Mouse (Mus musculus): ENCODE data around the gene Coro7.

The Coro7 gene

DNA sequence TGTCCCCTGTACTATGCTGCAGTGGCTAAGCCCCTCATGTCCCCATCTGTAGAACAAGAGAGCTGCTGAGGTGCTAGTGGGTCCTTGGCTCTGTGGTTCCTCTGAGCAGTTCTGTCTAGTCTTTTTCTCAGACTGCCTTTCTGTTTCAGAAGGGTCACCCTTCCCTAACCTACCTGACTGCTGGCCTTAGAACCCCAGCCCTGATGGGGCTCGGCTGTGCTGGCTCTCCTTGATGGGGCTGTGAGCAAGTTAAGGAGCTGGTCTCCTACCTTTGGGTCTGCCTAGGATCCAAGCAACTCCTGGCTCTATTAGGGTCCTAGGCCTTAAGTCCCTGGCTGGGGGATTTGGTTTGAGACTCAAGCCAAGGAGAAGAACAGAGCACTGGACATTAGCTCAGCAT lies 64.3 kb downstream of the Coro7 start:
- DNase-seq (ENCODE audit: low read depth, low spot score): no peak

DNA sequence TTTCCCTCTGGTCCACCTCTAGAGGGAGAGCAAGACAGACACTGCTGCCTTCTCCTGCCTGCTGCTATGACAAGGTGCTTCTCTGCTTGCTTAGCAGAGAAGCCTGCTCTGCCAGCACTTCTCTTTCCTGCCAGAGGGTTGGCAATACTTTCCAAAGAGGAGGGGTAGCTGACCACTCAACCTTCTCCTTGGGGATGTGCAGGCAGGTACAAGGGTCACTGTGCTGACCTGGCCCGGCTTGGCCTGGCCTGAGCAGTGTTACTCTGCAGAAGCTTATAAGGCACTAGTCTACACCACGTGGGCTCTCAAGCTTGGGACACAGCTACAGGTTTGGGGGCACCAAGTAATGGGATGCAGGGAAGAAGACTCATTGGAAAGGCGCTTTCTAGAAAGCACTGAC lies 64.9 kb downstream of the Coro7 start:
- DNase-seq (ENCODE audit: low read depth, low spot score): no peak

DNA sequence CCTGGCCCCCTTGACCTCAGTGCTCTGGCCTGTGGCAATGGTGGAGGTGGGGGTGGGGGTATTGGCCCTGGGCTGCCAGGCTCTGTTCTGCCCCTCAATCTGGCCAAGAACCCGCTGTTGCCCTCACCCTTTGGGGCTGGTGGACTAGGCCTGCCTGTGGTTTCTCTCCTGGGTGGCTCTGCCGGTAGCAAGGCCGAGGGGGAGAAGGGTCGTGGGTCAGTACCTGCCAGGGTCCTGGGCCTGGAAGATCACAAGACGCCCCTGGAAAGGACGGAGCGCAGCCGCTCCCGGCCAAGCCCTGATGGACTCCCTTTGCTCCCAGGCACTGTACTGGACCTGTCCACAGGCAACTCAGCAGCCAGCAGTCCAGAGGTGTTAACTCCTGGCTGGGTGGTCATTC lies 65.8 kb downstream of the Coro7 start:
- no peak for DNase-seq (ENCODE audit: low read depth, low spot score)

DNA sequence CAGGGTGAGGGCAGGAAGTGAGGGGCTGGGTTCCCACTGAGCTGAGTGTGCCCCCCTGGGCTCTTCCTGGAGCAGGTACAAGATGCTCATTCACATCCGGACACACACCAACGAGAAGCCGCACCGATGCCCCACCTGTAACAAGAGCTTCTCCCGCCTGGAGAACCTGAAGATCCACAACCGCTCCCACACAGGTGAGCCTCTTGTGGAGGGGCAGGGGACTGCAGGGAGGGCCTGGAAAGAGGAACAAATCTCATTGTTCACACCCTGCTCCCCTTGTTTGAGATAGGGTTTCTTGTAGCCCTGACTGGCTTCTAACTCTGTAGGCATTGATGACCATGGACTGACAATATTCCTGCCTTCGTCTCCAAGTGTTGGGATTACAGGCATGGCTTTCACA lies 67.9 kb downstream of the Coro7 start:
- DNase-seq (ENCODE audit: low read depth, low spot score): no peak

DNA sequence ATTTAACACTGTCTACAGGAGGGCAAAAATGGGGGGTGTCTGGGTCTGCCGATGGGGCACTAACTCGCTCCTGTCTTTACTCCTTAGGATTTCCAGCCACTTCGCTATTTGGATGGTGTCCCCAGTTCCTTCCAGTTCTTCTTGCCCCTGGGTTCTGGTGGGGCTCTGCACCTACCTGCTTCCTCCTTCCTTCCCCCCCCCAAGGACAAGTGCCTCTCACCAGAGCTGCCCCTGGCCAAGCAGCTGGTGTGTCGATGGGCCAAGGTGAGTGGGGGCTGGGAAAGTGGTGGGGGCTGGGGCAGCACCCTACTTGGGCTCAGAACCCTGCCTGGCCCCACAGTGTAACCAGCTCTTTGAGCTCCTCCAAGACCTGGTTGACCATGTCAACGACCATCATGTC lies 68.4 kb downstream of the Coro7 start:
- DNase-seq (ENCODE audit: low read depth, low spot score): no peak

DNA sequence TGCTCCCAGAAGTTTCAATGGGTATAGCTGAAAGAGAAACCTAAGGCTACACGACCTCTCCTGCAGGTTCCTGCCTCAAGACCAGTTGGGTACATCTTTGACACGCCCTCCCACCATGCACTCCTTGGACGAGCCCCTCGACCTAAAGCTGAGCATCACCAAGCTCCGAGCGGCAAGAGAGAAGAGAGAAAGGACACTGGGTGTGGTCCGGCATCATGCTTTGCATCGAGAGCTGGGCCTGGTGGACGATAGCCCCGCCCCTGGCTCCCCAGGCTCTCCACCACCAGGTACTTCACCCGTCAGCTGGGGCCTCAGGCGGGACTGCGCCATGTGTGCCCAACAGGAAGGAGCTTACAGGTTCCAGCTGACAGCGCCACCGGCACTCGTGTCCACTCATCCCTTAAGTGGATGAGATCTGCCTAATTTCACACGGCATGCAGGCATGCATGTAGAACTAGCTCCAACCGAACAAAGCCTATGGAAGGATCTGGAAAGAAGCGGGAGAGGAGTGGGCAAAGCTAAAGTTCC lies 71.0 kb downstream of the Coro7 start:
- no peak for DNase-seq (ENCODE audit: low read depth, low spot score)

DNA sequence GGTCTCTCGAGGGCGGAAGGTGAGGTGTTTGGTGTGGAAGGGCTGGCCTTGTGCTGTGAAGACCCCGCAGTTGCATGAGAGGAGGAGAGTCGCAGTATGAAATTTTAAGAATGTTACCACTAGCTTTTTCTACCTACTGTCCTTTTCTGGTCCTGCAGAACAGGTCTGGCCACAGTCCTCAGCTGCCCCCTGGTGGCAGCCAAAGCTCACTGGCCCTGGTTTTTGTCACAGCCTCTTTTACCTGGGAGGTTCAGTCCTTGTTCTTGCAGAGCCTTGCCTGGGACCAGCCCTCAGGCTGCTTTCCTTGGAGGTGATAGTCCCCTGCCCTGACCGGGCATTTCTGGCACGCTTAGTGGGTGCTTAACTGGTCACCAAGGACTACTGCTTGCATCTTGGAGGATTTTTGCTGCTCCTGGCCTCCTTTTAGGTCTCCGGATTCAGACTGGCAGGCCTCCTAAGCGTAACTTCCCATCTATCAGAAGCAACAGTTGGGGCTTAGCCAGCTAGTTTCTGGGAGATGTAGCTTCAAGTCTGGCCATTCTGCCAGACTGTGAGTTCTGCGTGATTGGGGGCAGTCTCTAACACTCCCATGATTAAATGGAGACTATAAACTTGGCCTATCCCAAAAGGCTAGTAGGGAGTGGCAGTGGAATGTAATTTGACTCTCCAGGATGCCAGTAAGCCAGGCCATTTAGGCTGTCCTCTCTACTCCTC lies 71.6 kb downstream of the Coro7 start:
- DNase-seq (ENCODE audit: low read depth, low spot score): peak; percentile 92

DNA sequence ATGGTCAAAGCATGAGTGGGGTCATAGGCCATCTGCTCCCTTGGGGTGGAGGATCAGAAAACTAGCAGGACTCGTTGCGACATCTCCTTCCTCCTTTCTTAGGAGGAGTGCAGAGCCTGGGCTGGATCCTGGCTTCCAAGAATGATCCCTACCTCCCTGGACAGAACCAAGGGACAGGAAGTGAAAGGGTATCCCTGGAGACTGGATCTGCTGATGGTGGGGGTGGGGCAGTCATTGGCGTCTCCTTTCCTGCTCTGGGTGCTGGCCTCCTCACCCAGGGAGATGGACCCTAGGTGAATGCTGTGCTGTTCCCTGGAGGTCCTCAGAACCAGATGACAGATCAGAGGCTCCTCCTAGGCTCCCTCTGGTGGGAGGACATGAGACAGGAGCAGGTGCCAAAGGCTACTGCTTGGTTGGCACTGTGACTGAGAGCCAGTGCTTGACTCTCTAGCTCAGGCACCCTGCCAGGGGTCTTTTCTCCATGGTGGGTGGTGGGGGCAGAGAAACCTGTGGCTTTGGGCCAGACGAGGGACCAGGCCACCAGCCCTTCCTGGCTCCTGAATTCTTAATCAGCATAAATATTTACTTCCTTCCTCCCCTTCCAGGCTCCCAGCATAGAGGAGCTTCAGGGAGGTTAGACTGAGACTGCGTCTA lies 73.0 kb downstream of the Coro7 start:
- no peak for DNase-seq (ENCODE audit: low read depth, low spot score)

DNA sequence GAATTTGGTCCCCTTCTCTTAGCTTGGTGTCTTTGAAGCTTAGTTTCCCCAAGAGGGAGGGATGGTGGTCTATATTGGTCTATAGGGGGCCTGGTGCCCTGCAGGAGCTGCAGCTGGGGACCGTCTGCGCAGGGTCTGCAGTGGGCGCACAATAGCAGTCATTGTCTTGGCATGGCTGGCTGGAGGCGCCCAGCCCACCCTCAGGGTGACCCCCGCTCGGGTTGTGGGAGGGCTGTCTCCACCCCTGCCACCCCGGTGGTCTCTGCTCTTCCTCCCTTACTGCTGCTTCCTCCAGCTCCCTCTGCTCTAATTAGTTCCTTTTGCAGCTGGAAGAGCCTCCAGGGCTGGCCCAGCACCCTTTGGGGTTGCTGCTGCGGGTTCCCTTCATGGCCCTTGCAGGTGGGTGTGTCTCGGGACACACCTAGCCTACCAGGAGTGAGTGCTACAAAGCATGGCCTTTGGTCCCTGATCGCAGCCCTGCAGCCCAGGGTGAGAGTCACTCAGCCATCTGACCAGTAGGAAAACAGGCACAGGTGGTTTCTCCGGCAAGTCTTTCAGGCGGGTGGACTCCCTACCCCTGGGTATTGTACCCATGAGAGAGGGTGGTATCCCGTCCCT lies 74.0 kb downstream of the Coro7 start:
- DNase-seq (ENCODE audit: low read depth, low spot score): no peak

DNA sequence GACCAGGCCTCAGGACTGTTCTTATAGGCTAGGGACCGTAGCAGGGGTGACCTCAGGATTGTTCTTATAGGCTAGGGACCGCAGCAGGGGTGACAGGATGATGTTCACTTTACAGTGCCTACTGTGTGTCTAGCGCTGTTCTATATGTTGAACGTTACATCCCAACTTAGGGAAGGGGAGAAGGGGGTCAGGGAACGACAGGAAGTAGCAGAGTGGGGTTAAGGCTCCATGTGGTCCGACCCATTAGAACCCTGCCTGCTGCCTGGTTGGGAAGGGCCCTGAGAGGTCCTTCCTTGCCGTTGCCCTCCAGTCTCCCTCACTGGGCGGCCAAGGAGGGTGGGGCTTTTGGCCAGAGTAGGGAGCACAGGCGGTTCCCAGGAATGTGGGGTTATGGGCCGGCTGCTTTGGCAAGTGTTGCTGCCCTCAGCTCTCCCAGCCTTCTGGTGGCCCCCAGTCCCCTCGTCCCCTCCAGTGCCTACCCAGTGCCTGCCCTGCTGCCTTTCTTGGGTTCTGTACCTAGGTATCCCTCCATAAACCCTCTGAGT lies 75.2 kb downstream of the Coro7 start:
- no peak for DNase-seq (ENCODE audit: low read depth, low spot score)

DNA sequence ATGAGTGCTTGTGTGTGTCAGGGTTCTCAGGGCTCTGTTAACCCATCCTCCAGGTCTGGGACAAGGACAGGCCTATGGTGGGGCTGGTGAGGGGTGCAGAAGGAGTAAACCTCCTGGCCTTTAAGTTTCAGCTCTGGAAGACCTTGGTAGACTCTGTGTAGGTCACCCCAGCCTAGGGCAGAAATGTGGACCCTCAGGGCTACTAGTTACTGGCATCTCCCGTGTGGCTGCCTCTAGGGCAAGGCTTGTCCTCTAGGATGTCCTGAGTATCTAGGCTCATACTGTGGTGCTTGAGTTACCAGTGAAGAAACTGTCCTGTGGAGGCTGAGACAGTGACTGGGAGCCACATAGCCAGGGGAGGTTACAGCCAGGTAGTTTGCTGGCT lies 76.1 kb downstream of the Coro7 start:
- DNase-seq (ENCODE audit: low read depth, low spot score): no peak

DNA sequence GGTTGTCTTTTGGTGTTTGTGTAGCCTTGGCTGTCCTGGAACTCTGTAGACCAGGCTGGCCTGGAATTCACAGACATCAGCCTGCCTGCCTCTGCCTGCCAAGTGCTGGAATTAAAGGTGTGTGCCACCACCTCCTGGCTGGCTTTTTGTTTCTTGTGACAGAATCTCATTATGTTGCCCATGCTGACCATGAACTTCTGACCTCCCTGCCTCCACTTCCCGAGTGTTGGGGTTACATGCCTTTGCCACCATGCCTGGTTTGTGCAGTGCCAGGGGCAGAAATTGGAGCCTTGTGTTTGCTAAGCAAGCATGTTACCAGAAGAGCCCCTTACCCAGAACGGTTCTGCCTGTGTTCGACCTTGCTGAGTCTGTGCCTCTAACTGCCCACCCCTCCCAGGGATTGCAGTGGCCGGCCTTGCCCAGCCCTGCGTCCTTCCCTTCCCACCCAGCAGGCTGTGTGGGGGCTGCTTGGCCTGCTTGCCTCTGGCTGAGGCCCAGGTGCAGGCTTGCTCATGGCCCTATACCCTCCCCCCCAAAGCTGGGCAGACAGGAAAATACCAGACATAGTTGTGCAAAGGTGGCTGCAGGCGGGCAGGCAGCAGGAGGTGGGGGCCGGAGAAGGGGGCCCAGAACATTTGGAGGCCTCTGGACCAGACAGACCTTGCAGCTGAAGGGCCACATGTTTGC lies 76.7 kb downstream of the Coro7 start:
- no peak for DNase-seq (ENCODE audit: low read depth, low spot score)

DNA sequence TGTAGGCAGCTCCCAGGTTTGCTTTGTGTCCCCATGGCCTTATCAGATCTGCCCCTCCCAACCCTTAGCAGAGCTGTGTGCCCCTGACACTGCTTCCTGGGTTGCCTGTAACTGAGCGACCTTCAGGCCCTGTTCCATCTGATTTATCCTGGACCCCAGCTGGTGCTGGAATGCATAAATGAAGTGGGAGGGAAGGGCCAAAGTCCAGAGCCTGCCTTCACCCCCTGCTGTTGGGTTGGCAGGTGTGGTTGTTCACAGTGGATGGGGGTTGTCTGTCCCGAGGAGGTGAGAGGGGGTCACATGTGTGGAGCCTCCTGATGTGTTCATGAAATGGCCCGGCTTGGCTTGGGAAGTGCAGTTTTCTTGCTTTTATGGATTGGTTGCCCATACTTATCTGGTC lies 77.4 kb downstream of the Coro7 start:
- DNase-seq (ENCODE audit: low read depth, low spot score): no peak

DNA sequence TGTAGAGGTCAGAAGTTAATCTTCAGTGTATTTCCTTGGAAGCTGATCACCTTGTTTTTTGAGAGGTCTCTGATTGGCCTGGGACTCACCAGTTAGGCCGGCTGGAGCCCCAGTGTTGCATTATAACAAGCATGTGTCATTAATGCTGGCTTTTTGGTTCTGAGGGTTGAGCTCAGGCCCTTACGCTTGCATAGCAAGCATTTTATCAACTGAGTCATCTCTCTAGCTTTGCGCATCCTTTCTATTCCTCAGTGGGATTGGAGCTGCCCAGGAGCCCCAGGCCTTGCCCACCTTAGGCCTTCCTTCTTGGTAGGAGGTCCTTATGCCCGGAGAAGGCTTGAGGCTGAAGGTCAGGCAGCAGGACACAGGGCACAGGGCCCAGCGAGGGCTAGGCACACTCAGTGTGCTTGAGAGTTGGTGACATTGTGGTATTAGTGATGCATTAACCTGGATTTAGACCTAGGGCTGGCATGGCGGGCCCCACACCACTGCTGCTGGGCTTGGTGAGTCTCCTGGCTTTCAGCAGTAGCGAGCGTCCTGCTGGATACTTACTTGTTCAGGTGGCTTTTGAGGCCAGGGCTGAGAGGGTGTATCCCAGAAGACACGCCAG lies 78.8 kb downstream of the Coro7 start:
- DNase-seq (ENCODE audit: low read depth, low spot score): no peak

DNA sequence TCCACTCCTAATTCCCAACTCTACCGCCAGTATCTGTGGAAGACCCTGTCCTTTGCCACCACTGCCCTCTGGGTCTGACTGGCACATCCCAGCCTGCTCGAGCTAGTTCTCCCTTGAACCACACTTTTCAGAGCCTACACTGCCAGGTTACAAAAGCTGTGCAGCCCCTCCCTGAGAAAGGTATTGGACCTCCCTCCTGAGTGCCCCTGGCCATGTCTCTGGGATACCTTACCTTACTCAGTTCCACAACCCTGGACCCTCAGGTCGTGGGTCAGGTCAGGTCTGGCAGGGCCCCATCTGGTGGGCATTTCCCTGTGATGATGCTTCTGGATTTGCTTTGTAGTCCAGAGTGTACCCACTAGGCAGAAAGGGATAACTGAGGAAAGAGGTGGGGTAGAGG lies 80.0 kb downstream of the Coro7 start:
- no peak for DNase-seq (ENCODE audit: low read depth, low spot score)

DNA sequence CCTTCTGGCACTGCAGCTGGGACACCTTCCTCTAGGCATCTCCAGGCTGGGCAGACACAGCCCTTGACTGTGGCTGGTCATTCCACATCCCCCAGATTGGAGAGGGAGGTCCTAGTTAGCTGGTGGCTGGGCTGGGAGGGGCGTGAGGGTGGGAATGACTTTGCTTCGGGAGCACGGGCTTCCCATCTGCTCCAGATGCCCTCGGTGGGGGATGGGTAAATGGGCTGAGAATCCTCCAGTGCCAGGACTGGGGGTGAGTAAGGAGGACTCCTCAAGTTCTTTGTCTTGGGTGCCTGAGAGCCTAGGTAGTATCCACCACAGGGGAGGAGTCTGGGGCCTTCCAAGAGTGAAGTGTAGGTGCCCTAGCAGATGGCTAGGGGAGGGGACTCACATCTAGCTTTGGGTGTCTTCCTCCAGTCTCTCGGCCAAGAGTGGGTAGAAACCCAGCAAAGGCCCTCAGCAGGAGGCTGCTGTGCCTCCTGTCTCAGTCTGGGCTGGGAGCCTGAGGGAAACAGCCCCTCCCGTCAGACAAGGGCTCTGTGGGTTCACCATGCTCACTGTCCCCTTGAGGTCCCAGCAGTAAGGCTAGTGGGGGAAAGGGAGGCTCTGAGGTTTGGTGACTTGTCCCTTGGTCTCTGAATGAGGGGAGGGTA lies 80.6 kb downstream of the Coro7 start:
- DNase-seq (ENCODE audit: low read depth, low spot score): no peak

DNA sequence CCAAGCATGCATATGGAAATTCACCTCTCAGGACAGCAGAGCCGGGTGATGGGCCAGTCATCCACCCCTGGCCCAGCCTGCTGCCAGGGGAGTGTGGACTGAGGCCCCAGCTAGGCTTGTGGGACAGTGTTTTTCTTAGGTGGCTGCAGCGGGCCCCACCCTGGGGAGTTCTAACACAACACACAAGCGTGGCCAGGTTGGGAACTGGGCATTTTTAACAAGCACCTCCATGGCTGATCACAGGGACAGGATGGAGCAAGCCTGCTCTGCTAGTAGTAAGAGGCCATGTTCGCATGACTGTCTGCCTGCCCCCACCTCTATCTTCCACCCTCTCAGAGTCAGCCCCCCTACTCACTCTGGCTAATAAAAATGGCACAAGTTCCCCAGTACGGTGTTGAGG lies 81.5 kb downstream of the Coro7 start:
- DNase-seq (ENCODE audit: low read depth, low spot score): no peak

DNA sequence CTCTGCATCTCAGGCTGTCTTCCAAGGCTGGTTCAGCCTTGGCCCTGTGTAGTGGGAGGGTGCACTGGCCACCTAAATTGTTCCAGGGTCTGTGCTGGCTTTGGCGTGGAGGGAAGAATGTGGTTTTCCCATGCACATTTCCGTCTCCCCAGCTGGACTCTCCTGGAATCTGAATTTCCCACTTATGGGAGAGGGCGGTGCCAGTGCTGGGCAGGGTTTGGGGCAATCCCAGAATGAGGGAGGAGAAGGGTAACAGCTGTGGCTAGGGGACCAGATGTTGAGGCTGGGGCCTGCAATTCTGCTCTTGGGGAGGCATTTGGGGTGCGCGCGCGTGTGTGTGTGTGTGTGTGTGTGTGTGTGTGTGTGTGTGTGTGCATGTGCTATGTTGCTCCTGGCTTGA lies 82.3 kb downstream of the Coro7 start:
- no peak for DNase-seq (ENCODE audit: low read depth, low spot score)

DNA sequence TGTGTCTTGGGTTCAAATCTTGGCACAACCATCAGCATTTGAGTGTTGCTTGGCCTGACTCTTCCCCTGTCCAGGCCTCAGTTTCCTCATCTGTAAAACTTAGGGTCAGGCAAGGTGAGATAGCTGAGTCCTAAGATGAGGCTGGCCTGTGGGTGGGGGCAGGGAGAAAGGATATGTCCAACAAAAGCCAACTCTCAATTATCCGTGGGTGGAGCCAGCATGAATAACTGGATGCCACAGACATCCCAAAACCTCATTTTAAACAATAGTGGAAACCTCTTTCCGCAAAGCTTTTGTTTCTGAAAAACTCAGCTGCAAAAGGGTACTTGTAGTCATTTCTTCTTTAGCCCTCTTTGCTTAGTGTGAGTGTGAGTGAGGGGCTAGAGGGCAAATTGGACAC lies 82.7 kb downstream of the Coro7 start:
- DNase-seq (ENCODE audit: low read depth, low spot score): no peak

DNA sequence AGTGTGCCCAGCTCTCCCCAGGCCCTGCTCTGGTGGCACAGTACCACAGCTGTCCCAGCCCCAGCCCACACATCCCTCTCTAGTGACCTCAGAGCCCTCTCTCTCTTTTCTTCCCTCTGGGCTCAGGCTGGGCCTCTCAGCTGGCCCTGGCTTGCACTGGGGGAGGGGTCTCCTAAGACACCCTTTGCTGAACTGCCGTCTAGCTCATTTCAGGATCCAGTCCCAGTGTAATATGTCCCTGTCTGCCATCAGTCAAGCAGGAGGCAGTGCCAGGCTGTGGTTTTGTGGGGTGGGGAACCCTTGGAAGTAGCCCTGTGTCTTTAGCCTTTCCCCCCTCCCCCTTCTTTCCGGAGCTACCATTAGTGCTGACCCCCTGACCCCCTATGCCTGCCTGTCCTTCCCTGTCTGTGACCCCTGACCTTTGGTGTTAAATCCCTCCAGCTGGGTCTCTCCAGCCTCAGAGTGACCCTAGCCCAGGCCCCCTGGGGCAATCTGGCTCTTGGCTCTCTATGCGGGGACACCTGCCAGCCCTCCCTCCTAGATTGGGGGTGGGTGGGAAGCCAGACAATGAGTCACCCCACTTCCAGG lies 83.3 kb downstream of the Coro7 start:
- no peak for DNase-seq (ENCODE audit: low read depth, low spot score)

DNA sequence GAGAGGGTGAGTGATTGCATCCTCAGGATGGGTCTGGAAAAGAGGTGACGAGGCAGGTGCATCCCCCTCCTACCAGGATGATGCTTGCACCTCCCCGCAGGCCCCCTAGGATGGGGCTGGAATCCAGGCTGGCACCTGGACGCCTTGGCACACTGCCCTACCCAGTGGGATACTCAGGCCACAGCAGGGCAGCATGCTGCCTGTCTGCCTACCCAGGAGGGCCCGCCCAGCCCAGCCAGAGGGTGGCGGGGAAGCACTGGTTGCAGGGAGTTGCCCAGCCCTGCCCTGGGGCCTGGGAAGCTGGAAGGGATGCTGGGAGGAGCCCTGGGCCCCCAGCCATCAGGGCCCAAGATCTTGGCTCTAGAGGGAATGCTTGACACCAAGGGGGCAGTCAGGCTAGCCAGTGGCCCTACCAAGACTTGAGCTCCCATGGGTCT lies 84.0 kb downstream of the Coro7 start:
- peak; percentile 11 for DNase-seq (ENCODE audit: low read depth, low spot score)

Measured in CD4-positive, CD25-positive, alpha-beta regulatory T cell, adult 2 months (primary cell).